In the genomic region with DNA sequence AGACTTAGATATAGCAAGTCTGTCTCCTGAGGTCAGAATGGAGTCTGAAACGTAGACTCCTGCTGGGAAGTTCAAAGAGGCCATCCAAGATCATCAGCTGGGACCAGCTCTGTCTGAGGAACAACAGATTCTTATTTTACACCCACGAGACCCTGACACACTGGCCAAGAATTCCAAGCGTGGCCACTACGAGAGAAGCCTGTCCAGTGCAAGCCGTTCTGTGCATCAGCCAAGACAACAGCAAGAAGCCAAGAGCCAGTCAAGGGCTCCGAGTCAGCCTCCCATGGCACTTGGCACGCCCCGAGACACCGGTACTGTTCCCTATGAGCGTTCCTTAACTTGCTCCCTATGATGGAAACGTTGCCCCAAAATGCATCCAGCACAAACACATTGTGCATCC, we compare ENCODE assay signal across 12 mouse cellular contexts.
DNase-seq lines count a peak whose midpoint lies in the region; ATAC-seq lines count a peak whose summit lies in the region.
"Had no signal": no experiment of that assay in that cellular context is flagged by ENCODE, and none has a peak within 500 bp of the region (broad histone marks: within the 10 kb centered on the region; RNA-seq: fewer than 3 reads in every experiment).

No protein-coding gene starts in this region.

- WGBS in hindbrain, embryonic 16.5 days = 61% methylated on average over 11 of the region's 11 CpGs
- 81% methylated on average over 11 of the region's 11 CpGs for WGBS in limb, embryonic 10.5 days

- H3K36me3 ChIP-seq in hindbrain, embryonic 16.5 days (ENCODE audit: control insufficient read depth, insufficient read depth, low read length) = no peaks in the 10 kb centered on the region
- H3K36me3 ChIP-seq in limb, embryonic 10.5 days = no peaks in the 10 kb centered on the region
- H3K36me3 ChIP-seq: limb, embryonic 12.5 days; midbrain, embryonic 13.5 days had no signal

- H3K27me3 ChIP-seq in hindbrain, embryonic 16.5 days (replicated peaks; ENCODE audit: control insufficient read depth, insufficient read depth, low read length) = no peaks in the 10 kb centered on the region
- H3K27me3 ChIP-seq in limb, embryonic 10.5 days (ENCODE audit: low read depth, poor library complexity, severe bottlenecking) = peaks cover 30% of the 10 kb centered on the region
- H3K27me3 ChIP-seq: CH12.LX; midbrain, embryonic 13.5 days had no signal

- no peak overlapping the region for H3K4me2 ChIP-seq in hindbrain, embryonic 16.5 days (ENCODE audit: low read length)
- H3K4me2 ChIP-seq: limb, embryonic 12.5 days; midbrain, embryonic 13.5 days had no signal

- peak; percentile 31 to 59 for DNase-seq in cerebellum, postnatal 10 days
- DNase-seq in cerebellum, adult 9-10 months = no peak
- peak; percentile 35 for DNase-seq in 3134 (ENCODE audit: extremely low read depth, insufficient read length, low spot score)
- DNase-seq in cerebellum, postnatal 25 days = peak; percentile 20 to 34
- DNase-seq in heart, postnatal 4 days = peak; percentile 39
- DNase-seq in layer of hippocampus, adult 11-12 months (ENCODE audit: low spot score) = no peak
- DNase-seq in limb, embryonic 10.5 days (ENCODE audit: low spot score) = no peak
- DNase-seq: right cerebral cortex, adult 18-20 months had no signal

- no peaks in the 10 kb centered on the region for H3K4me1 ChIP-seq in hindbrain, embryonic 16.5 days (ENCODE audit: control insufficient read depth, insufficient read depth, low read depth, low read length)
- H3K4me1 ChIP-seq in limb, embryonic 10.5 days = peaks cover 22% of the 10 kb centered on the region
- H3K4me1 ChIP-seq: midbrain, embryonic 13.5 days had no signal

- no peak for ATAC-seq in hindbrain, embryonic 16.5 days
- ATAC-seq: midbrain, embryonic 13.5 days had no signal

- H3K9me3 ChIP-seq in hindbrain, embryonic 16.5 days (ENCODE audit: control insufficient read depth, low read length) = no peaks in the 10 kb centered on the region
- H3K9me3 ChIP-seq in limb, embryonic 10.5 days (replicated peaks) = no peaks in the 10 kb centered on the region
- H3K9me3 ChIP-seq: limb, embryonic 12.5 days; midbrain, embryonic 13.5 days had no signal

- no peak overlapping the region for H3K9ac ChIP-seq in hindbrain, embryonic 16.5 days (ENCODE audit: low read depth, low read length)
- H3K9ac ChIP-seq: limb, embryonic 12.5 days; midbrain, embryonic 13.5 days had no signal

- no peak overlapping the region for H3K4me3 ChIP-seq in hindbrain, embryonic 16.5 days (ENCODE audit: low read length)
- H3K4me3 ChIP-seq in limb, embryonic 10.5 days = no peak overlapping the region
- H3K4me3 ChIP-seq: limb, embryonic 12.5 days; midbrain, embryonic 13.5 days had no signal

- no peak overlapping the region for H3K27ac ChIP-seq in hindbrain, embryonic 16.5 days (ENCODE audit: low read depth, low read length)
- no peak overlapping the region for H3K27ac ChIP-seq in limb, embryonic 10.5 days
- H3K27ac ChIP-seq: limb, embryonic 12.5 days; midbrain, embryonic 13.5 days had no signal

Comparison
In these comparisons a context has a peak if more than half of its experiments do, and no peak if none do; other contexts are left out.
1. DNase-seq: peak in cerebellum, postnatal 10 days (2 of 2), 3134 (single experiment), cerebellum, postnatal 25 days (2 of 2) and heart, postnatal 4 days (single experiment); none in cerebellum, adult 9-10 months (single experiment), layer of hippocampus, adult 11-12 months (single experiment) and limb, embryonic 10.5 days (single experiment).